Mouse (Mus musculus): ENCODE measurements at regions not wholly inside any gene's neighbourhood (a gene's known extent, or its start where the extent isn't known, plus 50 kb on each side); places are given as distances from the start of the nearest gene placed in this dataset.

GRCm38 (mm10) chr12:12578278-12578677 lies 316.3 kb downstream of the Fam49a start:
- no peak for DNase-seq (ENCODE audit: low read depth, low spot score)

- DNase-seq (ENCODE audit: low read depth, low spot score) = no peak
Measured at GRCm38 (mm10) chr12:12570563-12571251, 308.8 kb downstream of the Fam49a start.

- DNase-seq (ENCODE audit: low read depth, low spot score) = no peak
Measured at GRCm38 (mm10) chr12:12567734-12568104, 305.8 kb downstream of the Fam49a start.

DNA sequence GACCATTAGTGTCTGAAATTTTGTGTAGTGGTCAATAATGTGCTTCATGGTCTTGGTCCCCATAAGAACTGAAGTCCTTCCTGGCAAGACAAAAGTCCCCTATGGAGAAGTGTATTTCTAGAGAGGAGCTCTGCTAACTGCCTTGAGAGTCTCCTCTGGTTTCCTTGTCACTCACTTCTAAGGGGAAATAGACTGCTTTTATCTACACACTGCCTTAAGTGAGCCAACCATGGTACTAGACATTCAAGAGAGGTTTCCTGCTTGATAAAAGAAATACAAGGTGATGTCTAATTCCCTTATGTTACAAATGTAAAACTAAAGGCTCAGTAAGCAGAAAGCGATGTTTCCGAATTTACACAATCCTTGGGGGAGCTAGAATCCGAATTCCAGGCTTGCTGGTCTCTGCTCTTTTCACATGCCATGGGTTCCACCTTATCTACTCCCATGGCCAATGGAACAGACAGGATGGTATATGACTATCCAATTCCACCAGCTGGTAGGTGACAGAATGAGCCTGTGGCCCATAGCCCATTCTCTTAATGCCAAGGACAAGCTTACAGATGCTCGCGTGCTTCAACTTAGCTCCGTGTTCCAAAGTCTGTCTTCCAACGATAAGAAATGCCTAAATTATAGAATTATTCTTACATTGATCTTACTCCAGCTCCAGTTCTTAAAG lies 305.3 kb downstream of the Fam49a start:
- no peak for DNase-seq (ENCODE audit: low read depth, low spot score)

- DNase-seq (ENCODE audit: low read depth, low spot score) = no peak
Measured at GRCm38 (mm10) chr12:12562267-12562666, 300.3 kb downstream of the Fam49a start.

GRCm38 (mm10) chr12:12551818-12552217 lies 289.9 kb downstream of the Fam49a start:
- no peak for DNase-seq (ENCODE audit: low read depth, low spot score)

DNA sequence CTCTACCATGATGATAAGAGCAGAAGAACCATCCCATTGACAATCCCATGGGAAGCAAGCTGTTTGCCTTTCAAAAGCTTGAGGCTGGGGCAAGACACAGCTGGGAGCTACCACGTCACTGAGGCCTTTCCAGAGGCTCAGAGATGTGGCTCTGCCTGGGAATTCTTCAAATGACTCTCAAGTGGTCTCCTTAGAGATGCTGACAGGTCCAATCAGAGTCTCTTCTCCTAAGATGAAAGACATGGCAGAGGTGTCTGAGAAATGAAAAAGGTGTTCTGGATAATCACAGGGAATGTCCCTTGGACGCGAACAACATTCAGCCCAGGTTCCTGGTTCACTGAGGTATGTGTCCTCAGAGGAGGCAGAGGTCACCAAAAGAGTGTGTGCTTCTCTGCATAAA lies 287.7 kb downstream of the Fam49a start:
- DNase-seq (ENCODE audit: low read depth, low spot score) = no peak

DNA sequence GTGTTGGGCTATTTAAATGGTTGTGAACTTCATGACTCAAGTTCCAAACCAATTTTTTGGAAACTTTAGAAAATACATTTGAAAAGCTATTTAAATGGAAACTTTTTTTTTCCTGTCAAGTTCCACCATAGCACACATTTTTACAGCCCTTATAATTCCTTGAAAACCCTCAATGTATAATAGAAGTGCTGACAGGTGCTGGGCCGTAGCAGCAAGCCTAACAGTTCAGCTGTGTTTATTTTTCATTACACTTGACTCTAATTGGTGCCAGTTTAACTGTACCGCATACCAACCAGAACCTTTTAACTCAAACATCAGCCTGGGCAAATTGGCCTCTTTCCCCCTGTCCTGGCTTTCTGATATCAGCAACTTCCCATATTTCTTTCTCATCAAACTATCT lies 286.7 kb downstream of the Fam49a start:
- DNase-seq (ENCODE audit: low read depth, low spot score) = no peak

- DNase-seq (ENCODE audit: low read depth, low spot score) = no peak
Measured at GRCm38 (mm10) chr12:12547477-12547876, 285.5 kb downstream of the Fam49a start.

- no peak for DNase-seq (ENCODE audit: low read depth, low spot score)
Measured at GRCm38 (mm10) chr12:12546372-12547031, 284.6 kb downstream of the Fam49a start.

DNA sequence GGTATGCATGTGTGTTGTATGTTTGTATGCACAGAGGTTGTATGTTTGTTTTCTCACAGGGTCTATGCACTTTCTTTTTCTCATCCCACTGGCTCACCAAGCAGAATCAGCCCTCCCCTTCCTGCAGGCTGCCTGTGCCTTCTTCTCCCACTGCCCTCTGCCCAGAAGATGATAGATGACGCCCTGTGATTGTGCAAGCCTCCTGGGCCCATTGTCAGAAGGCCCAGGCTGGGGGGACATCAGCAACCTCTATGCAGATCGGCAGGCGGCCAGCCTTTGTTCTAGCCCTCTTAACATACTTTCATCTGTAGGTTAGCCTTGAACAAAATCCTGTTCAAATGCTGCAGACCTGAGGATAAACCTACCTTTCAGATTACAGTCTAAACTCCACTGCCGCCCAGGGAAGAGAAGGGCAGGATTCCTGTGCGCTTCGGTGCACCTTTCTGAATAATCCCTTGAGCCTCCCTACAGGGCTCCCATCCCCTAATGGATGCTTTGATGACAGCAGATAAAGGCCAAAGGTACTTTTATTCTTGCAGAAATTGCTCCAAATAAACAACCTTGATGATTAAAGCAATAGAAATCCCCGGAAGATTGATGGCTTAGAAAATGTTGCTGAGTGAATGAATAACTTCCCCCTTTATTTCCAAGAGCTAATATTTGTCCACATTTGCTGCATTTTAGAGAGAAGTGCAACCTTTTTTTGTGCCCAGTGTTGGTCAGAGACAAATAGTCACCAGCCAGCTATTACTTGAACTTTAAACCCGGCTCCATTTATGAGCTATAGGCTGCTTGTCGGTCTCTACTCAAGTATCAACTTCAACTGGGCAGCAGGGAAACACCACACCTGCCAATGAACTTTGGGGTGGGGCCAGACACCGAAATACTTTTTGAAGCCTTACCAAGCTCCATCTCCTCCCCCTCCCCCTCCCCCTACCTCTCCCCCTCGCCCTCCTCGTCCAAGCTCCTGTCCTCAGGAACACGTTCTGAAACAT lies 279.4 kb downstream of the Fam49a start:
- DNase-seq (ENCODE audit: low read depth, low spot score) = no peak

- DNase-seq (ENCODE audit: low read depth, low spot score) = no peak
Measured at GRCm38 (mm10) chr12:12539291-12539690, 277.4 kb downstream of the Fam49a start.

- DNase-seq (ENCODE audit: low read depth, low spot score) = no peak
Measured at GRCm38 (mm10) chr12:12534779-12535178, 272.8 kb downstream of the Fam49a start.

GRCm38 (mm10) chr12:12530796-12531195 lies 268.9 kb downstream of the Fam49a start:
- no peak for DNase-seq (ENCODE audit: low read depth, low spot score)

DNA sequence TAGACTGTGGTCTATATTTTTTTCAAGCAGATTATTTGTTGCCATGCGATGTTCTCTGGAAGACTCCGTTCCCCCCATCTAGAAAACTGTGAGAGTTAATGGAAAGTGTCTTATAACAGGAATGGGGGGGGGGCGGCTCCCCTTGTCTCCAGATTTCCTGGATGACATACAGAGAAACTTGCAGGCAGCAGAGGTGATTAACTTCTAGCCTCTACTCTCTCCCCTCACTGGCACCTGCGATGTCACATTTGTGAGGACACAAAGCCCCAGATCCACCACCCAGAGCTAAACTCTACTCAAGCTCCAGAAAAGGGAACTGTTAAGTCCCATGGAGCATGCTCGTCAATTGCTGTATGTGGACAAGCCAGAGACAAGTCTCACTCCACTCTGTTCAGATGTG lies 267.6 kb downstream of the Fam49a start:
- no peak for DNase-seq (ENCODE audit: low read depth, low spot score)

DNA sequence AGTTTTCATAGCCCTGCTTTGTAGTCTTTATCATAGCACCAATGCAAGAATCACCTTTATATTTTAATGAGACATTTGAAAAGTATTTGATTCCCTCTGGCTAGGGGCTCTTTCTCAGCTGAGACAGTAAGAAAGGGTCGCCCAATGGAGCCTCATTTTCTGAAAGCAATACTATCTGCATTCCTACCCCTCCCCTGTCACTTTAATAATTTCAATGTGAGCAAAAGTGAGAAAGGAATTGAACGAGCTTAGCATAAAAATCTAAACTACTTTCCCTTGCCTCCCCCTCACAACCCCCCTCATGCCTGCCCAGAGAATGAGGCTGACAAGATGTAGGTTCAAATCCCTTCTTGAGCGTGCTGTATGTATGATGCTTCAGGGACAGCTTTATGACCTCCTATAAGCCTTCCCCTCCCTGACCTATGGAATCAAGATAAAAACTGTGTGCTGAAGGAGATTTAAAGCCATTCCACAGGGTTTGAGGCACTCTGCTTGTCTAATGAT lies 266.6 kb downstream of the Fam49a start:
- DNase-seq (ENCODE audit: low read depth, low spot score) = no peak

- no peak for DNase-seq (ENCODE audit: low read depth, low spot score)
Measured at GRCm38 (mm10) chr12:12527766-12528477, 266.0 kb downstream of the Fam49a start.

- DNase-seq (ENCODE audit: low read depth, low spot score) = no peak
Measured at GRCm38 (mm10) chr12:12527366-12527765, 265.4 kb downstream of the Fam49a start.

DNA sequence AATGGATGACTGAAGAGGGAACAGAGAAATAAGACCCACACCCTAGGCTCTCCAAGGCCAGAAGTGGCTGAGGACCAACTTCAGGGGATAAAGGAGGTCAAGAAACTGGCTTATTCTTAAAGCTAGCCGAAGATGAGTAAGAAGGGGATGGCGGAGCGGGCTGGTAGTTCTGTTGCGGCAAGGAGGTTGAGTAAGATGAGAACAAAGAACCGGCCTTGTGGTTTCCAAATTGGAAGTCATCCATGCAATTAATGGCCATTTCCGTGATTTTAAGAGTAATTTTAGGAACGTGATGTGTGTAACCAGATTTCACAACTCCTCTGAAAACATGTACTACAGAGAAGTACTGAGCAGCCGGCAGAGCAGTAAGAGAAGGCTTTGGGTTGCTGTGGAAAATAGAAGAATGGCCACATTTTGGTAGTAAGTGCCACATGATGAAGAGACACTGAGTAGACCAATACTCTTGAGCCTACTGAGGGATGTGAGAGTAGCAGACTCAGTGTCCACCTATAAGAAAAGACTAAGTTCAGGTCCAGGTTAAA lies 258.4 kb downstream of the Fam49a start:
- no peak for DNase-seq (ENCODE audit: low read depth, low spot score)

- DNase-seq (ENCODE audit: low read depth, low spot score) = no peak
Measured at GRCm38 (mm10) chr12:12518490-12519070, 256.6 kb downstream of the Fam49a start.
